Mouse (Mus musculus) liver, embryonic 14.5 days (tissue): Measurements from ENCODE around the gene Pla2g4e.

Experiments
- CTCF ChIP-seq: IDR thresholded peaks from 2 replicates; pipeline ENCODE4 v1.5.1; 2016; ENCODE audit warnings: antibody characterized with exemption, low read depth, control low read depth
- EP300 ChIP-seq: IDR thresholded peaks from 2 replicates; pipeline ENCODE4 v1.6.1; 2016; ENCODE audit warnings: antibody characterized with exemption, low read depth

DNA sequence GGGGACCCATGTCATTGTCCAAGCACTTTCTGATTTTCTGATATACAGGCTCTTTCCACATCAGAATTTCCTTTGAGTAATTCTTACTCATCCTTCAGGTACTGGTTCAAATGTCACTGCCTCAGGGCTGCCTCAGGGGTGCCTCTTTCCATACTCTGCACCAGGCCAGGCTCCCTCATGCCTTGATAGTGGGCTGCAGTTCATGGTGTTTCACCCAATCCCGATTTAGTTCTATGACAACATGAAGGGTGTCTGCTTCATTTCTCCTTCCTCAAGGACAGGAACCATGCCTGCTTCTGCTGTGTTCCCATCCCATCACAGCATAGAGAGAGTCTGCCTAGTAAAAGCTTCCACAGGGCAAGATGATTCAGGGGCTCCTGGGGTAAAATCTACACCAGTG lies 118.2 kb downstream of the Pla2g4e start:
- no peak for TF ChIP-seq CTCF
- no peak for TF ChIP-seq EP300
